Mouse (Mus musculus) heart, postnatal 10 days (tissue): ENCODE data around the gene Nfam1. TPM values are rescaled to one million over a fixed set of nuclear protein-coding genes. Genes with fewer than 3 reads are reported as not detected.

Experiments
- DNase-seq, 2 experiments: peaks; one replicate each; pipeline ENCODE4 v3.0.0; 2021
- intact Hi-C: fragments of 180-260 bp; cut with DNase I; formaldehyde crosslinking; loops from one replicate; pipeline ENCODE4 v1.15.1; 2025
- total RNA-seq, 2 experiments: library from RNA; stranded (reverse); gene quantifications; 2 replicates each; pipeline ENCODE4 v1.2.3; 2021

Nfam1 gene
- total RNA-seq, 2 experiments from 2014 or later: 1.6 to 2.2 TPM

DNA sequence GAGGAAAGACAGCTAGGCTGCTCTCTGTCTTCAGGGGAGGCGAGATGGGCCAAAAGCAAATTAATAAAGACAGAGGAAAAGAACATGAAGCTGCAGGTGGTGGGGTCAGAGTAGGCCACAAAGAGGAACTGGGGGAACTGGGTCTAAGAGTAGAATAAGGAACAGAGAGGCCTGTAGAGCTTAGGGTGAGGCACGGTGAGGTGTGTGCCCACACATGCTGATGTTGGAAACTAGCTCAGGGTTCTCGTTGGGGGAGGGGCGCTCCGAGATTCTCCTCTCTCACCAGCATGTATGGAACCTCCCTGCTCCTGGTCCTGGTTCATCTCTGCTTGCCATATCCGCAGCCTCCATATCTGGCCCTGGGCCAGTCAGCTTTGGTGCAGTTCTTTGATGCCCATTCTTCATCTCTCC, 34.3 kb downstream of the Nfam1 start:
- intact Hi-C loops: no loop called here

DNA sequence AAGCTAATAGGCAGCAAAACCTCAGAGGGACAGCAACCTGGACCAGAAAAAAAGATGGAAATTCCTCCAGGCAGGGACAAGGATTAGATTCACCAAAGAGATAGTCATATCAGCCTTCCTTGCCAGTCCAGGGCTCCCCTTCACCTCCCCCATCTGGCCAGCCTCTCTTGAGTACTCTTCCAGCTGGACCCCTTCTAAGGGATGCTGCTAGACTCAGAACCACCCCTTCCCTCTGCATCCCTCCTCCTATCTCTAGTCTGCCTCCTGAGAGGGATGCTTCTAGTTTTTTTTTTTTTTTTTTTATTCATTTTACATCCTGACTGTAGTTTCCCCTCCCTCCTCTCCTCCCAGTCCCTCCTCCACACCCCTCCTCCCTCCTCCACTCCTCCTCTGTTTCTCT, 36.7 kb downstream of the Nfam1 start:
- intact Hi-C loops: no loop called here
- DNase-seq: no peak

More for the DNA sequence above, 34.3 kb downstream of the Nfam1 start:
- no peak for DNase-seq

DNA sequence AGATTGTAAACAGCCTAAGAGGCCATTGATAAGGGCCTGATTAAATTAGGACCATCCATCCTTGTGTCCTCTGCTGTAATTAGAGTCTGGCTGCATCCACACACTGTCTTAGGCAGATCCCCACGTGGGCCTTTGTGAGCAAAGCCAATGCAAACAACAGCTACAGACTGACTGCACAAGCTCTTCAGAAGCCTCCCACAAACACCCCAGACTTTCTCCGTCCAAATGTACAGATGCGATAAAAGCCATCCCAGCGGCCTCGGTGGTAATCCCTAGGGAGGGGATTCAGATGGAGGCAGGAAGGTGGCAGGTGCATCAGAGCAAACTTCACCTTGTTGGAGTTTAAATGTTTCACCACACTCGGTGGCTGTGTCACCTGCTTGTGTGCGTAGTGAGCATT, 37.9 kb downstream of the Nfam1 start:
- intact Hi-C loops: no loop called here
- DNase-seq: no peak

DNA sequence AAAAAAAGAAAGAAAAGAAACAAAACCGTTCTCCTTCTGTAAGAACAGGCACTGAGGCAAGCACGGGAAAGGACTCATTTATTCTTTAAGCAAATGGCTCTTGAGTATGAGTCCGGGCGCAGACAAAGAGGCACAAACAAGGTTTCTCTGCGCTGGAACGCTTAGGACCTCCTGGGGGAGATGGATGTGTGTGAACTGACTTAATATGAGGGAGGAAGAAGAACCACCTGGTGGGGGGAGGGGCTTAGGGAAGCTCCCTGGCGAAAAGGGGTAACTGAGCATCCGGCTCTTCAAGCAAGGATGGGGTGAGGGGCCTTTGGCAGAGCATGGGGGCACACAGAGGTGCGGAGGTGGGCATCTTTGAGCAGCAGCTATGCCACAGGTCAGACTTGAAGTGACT, 40.2 kb downstream of the Nfam1 start:
- intact Hi-C loops: no loop called here
- no peak for DNase-seq

DNA sequence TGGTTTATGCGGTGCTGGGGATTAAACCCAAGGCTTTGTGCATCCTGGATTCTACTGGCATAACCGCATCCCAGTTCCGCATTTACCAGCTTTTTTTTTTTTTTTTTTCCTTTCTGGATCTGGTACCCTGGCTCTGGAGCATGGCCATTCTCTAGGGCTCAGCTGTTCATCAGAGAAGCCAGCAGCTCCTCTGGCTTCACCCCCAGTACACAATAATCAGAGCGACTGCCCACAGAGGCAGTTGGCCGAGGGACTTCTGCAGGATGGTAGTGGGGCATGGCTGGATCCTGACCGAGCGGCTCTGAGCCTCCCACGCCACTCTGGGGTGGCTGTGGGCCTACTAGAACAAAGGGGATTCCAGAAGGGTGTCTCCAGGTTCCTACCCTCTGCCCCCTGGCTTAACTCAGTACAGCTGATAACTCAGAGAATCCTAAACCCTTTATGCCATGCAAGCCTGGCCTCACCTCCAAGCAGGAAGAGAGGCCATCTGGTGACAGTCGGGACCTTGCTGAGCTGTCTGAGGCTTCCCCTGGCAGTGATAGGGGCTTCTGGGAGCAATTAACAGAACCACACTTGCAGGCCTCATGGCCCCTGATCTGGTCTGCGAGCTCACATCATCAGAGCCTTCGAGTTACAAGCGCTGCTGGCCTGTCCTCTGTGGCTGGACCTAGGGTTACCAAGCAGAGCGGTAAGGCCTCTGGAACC, 40.9 kb downstream of the Nfam1 start:
- intact Hi-C loops: no loop called here
- no peak for DNase-seq

DNA sequence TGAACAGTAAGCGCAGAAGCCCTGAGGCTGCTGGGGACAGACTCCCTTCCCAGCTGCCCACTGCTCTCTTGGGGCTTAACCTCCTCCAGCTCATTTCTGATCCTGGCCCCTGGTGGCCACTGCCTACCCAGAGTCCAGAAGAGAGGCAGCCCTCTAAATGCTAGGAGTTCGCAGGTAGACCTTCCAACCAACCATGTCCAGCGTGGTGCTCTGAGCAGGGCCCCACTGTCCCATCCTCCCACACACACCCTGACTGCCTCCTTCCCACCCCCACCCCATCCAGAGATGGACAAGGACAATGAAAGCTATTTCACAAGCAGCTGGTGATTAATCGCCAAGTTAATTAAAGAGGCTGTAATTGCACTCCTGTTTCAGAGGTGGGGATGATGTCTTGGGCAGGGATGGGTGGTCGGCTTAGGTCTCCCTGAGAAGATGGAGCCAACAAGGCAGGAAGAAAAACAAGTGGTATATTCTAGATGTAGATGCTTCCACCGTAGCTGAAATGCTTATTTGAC, 43.9 kb downstream of the Nfam1 start:
- no peak for DNase-seq
- intact Hi-C loops: loop anchor here (5.0 kb wide), 1 partner anchor 48 kb away; no protein-coding TSS in a partner anchor

DNA sequence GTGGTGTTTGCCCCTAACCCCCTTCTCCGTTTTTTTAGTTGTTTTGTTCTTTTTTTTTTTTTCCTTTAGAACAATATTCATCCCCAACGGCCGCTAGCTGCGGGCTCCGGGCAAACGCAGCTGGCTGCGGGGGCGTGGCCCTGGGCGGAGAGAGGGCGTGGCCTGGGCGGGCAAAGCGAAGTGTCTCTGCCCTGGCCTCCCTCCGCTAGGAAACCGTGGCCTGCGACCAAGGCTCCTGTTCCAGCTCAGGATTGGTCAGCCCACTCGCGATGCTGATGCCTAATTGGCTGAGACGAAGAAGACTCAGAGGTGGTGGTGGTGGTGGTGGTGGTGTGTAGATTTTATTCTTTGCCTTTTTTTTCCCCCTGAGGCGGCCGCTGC, 45.4 kb downstream of the Nfam1 start, which contains the start of gene Tcf20:
TSS of gene Tcf20 (minus strand) at position 141 of the 381 bp plus-strand sequence.
- DNase-seq: peak; percentile 96 to 97
- intact Hi-C loops: loop anchor here (5.0 kb wide), 1 partner anchor 50 kb away; no protein-coding TSS in a partner anchor

DNA sequence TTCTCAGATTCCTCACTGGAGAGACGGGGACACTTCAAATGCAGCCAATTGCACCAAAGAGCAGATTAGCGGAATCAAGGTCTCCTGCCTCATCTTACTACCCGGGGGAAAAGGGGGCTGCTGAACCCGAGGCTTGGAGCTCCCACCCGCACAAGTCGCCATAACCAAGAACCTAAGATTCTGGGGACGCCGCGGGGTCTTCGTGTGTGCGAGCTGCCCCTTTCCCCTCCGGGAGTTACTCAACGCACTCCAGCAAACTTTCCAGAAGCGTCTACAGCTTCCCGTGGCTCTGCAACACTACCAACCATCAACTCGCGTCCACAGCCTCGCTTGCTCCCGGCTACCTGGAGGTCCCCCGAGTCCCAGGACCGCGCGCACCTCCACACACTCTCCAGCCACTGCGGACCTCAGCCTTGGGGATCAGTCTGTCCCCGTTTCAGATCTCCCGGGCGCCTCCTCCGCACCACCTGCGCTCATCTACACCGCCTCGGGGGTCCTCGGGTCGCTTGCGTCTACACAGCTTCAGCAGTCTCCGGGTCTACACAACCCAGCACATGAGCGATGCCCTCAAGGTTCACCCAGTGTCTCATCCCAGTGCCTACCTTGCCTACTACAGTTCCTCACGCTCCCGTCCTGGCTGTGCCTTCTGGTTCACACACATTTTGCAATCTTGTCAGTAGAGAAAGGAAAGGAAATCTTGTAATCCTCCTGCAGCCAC, 45.9 kb downstream of the Nfam1 start:
- intact Hi-C loops: loop anchor here (5.0 kb wide), 1 partner anchor 50 kb away; no protein-coding TSS in a partner anchor
- peak in 1 of 2 experiments; percentile 43 for DNase-seq

DNA sequence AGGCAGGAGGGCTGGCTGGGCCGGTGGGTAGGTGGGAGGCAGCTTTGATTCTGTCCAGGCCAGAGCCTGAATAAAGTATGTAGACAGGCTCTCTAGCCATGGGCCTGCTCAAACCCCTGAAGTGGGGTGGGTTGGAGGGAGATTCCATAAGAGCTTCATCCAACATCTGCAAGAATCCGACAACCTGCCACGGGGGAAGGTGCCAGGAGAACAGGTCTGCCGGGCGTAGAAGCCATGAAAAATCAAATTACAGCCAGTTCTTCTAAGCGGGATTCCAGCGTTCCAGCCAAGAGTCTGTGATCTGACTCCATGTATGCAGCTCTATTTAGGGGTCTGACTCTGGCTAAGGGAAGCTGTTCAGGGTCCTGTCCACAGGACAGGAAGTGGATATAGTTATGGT, 48.5 kb downstream of the Nfam1 start:
- intact Hi-C loops: no loop called here
- DNase-seq: no peak

DNA sequence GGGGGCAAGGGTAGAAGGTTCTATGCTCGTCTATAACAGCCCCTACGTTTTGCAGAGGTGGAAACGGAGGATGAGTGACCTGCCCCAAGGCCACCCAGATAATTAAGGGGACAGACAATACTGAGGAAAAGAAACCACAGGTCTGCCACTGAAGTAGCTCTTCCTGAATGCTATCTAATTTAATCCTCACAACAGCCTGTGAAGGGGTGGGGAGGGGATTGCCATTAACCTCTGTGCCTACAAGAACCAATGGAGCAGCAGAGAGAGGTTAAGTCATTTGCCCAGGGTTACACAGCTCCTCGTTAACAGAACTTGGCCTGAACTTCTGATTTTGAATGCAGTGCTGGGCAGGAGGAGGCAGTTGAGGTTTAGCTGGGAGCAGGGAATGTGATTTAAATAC, 49.0 kb downstream of the Nfam1 start:
- DNase-seq: no peak
- intact Hi-C loops: no loop called here

DNA sequence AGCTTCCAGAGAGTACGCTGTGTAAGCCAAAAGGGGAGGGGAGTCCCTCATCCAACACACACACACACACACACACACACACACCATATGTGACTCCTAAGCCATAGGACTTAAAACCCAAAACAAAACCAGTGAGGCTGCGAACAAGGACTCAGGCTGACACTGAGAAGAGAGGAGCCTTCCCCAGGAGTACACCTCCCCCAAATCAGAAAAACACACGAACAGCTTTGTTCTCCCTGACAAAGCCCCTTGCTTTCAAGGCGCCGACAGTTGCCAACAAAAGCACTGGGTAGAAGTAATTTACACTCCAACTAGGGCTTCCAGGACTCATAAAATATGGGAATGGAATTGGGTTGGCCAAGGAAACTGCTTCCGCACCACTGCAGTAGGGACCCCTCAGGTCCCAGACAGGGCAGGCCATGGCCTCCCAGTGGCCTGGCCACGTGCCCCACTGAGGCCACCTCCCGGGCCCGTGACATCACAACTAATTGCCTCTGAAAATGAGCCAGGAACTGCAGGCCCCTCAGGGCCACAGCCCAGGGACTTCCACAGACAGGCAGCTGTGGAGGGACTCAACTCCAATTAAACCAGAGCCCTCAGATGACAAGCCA, 49.6 kb downstream of the Nfam1 start:
- intact Hi-C loops: no loop called here
- DNase-seq: peak; percentile 38 to 43

DNA sequence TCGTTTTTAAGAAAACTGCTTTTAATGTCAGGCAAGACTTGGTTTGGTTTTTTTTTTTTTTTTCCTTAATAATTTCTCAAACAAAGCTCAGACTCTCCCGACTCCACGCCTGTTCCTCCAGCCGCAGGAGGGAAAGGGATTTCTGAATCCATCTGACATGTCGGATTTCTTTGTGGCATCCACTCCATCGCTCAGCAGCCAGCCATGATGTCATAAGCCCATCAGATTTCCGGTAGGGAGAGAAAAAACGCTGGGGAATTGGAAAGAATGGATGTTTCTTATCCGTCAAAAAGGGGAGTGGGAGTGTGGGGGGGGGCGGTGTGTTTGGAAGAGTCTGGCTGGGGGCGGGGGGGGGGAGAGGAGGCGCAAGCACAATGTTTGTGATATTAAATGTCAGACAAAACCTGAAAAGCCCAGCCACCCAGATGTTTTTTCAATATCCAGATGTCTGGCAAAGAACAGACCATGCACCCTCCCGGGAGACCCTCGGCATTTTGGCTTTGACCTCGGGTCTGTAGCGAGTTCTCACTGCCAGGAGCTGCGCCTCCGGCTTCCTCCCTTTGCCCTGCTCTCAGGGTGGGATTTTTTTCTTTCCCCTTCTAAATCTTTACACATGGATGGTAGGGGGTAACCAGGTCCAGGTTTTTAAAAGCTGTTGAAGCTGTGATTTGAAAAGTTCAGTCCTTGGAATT, 50.2 kb downstream of the Nfam1 start:
- intact Hi-C loops: no loop called here
- DNase-seq: peak; percentile 58 to 61

DNA sequence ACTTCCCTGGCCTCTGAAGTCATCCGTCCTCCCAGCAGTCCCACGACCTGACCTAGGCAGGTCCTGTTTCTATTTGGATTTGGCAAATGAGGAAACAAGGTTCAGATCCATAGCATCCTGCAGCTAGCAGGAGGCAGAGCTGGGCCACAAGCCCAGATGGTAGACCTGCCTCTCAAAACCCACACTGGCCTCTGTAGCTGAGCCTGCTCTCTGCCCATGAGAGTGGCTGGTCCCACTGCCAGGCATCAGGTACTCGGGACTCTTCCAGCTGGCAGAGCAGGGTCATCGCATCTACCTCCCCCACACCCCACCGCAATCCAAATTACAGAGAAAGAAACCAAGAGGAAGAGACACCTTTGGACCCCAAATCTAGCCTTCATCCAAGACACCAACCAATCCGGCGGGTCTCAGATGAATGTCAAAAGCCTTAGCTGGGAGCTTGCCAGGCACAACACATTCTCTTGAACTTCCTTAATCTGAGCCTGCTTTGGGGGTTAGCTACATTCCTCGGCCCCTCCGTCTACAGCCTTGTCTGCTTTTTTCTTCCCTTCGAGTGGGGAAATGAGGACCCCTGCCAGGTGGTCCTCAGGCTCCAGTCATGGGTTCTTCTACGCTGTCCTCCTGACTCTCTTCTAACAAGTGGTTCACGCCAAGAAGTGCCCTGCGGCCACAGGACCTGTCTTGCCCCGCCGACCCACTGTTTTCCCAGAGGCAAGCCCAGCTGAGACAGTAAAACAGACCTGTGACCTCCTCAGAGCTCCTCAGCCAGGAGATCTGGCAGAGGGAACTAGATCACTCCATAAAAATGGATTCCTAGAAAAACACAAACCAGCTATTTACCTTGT, 51.2 kb downstream of the Nfam1 start:
- DNase-seq: no peak
- intact Hi-C loops: no loop called here

DNA sequence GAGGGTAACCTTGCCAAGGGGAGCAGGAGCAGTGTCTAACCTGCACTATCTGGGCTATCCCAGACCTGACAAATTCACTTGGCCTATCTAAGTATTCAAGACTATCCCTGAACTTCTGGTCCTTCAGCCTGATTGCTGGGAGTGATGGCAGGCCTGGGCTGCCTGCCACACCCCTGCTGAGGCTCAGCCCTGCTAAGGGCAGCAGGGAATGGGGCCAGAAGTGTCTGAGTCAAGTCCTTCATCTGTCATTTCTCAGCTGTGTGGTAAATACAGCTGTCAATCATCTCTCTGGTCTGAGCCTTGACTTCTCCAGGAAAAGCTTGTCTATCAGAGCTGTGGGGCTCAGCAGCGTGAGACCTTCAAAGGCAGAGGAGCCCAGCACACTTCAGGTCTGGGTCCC, 53.6 kb downstream of the Nfam1 start:
- intact Hi-C loops: no loop called here
- no peak for DNase-seq

DNA sequence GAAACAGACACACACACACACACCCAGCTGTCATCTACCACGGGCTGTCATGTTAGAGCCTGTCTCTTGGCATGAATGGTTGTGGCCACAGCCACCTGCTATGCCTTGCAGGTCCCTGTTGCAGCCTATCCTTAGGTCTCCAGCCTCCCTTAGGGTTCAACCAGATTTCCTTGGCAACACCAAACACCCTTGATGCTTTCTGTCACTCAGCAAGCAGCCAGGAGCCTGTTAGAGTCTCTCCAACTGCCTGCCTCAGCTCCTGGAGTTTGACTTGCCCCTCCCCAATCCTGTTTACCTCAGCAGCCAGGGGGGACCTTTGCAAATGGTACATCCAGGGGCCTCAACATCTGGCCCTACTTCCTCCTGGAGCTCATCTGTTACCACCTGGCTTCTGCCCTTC, 58.6 kb downstream of the Nfam1 start:
- intact Hi-C loops: no loop called here

DNA sequence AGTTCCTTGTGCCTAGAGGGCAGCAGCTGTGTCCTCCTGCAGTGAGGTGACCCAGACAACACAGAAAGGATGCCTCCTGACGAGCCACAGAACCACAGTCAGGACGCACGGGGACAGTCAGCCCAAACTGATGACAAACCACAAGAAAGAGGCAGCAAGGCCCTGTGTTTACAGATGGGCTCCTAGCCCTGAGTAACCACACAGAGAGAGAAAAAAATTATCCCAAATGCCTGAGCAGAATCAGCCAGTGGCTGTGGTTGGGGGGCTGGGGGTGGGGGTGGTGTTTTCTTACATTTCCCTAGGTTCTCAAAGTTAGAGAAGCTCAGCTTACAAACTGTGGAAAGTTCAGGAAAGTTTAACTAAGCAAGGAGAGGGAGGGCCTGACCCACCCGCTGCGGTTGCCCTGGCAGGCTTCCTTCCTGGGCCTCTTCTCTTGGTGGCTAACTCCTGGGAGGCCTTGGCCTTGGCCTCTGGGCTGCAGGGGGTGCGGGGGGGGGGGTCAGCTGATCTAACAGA, 63.8 kb downstream of the Nfam1 start:
- DNase-seq: no peak
- intact Hi-C loops: no loop called here

More for the DNA sequence above, 58.6 kb downstream of the Nfam1 start:
- no peak for DNase-seq

DNA sequence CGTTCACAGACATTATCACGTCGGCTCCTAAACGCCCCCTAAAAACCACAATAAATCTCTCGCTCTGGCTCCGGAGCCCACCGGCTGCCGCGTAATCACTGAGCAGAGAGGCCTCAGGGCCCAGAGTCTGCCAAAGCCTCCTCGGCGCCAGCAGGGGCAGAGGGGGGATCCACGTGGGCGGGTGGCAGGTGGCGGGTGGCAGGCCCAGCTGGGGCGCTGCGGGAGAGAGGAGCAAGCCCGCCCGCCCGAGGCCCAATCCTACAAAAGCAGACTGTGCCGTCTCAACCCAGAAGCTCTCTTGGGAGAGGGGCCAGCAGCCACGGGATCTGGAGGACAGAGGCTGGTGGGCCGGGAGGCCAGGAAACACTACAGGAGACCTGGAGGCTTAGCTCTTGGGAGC, 64.7 kb downstream of the Nfam1 start:
- DNase-seq: no peak
- intact Hi-C loops: no loop called here

DNA sequence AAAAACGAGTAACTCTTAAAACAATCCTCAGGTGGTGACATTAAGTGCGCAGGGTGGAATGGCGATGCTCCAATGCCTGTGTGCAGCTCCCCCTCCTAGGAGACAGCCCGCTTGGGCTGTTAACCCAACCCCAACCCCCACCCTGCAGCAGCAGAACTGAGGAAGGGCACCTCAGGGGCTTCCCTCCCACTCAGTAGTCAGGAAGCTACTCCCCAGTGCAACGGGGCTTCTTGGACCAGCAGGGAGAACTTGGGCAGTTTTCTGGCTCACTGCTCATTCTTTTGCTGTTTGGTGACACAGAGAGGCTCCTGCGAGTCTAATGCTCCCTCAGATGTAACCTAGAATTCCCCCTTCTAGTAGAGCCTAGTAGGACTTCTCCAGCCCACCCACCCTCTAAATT, 65.2 kb downstream of the Nfam1 start:
- DNase-seq: no peak
- intact Hi-C loops: no loop called here

DNA sequence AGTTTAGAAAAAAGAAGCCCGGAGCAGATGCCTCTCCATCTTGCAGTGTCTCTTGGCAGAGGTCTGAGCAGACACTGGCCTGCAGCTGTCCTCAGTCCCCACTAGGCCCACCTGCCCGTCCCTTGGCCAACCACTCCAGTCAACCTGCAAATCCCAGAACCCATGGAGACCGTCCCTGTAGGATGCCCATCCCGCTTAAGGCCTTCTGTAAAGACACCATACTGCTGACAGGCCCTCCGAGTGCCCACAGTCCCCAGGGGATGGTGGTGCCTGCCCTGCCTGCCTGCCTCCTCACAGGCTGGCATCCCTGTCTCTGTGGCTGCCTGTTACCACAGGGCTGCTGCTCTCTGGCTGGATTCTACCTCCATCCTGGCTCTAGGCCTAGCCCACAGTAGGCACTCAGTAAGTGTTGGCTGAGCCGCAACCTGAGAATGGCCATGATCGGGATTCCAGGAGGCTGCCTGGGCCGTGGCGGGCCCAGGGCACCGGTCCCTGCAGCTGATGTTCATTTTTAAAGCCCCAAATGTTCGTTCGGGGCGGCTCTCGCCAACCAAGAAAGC, 68.8 kb downstream of the Nfam1 start:
- intact Hi-C loops: no loop called here

More for the DNA sequence above, 68.8 kb downstream of the Nfam1 start:
- no peak for DNase-seq
